Mouse (Mus musculus) naive thymus-derived CD4-positive, alpha-beta T cell, adult 2 months (primary cell): ENCODE data around the gene Pdzrn4.
A peak's percentile ranks its signal among the peaks of the same experiment; 100 is the strongest.

ENCODE experiments used
- DNase-seq: peaks from one replicate; pipeline ENCODE4 v3.0.0-alpha.2; 2011; ENCODE audit warnings: low read depth

Pdzrn4 gene

GRCm38 (mm10) chr15:92500276-92500838, 103.7 kb downstream of the Pdzrn4 start:
- no peak for DNase-seq

DNA sequence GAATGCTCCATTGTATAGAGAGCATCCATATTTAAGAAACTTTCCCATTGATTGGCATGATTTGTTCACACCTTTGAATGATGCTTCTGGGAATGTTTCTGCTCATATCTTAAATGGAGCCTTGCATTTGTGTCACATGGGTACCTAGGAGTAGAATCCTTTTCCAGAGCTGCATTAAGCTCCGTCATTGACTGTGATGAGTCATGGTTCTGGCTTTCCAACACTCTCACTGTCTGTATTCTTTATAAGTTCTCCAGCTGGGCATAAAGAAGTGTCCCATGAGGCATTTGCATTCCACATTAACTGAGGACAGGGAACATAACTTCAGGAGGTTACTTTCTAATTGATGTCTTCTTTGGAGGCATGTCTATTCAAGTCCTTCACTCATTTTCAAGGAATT, 106.1 kb downstream of the Pdzrn4 start:
- DNase-seq, result no peak

GRCm38 (mm10) chr15:92509372-92509771, 112.7 kb downstream of the Pdzrn4 start:
- no peak for DNase-seq

- DNase-seq, result no peak
Observed at GRCm38 (mm10) chr15:92515651-92516050, 119.0 kb downstream of the Pdzrn4 start.

DNA sequence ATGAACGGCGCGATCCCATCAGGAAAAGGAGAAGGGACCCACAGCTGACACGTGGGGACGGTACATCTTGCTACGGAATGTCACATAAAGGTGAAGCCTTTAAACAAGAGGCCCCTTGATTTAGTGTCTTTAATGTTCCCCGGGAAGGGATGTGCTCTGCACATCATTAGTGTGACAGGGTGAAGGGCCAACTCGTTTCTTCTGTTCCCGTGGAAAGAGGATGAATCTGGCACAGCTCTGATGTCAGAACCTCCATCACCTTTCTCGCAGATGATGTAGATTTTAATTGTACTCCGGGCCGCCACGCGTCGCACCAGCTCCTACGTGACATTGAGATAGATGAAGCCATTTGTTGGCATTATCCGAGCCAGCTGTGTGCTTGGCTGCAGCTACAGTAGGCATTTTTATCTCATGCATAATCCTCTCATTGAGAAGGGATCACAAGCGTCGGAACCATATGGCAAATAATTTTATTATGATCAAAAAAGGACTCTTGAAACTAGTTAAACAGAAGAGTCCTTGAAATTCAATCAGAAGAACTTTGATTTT, 124.1 kb downstream of the Pdzrn4 start:
- no peak for DNase-seq

DNA sequence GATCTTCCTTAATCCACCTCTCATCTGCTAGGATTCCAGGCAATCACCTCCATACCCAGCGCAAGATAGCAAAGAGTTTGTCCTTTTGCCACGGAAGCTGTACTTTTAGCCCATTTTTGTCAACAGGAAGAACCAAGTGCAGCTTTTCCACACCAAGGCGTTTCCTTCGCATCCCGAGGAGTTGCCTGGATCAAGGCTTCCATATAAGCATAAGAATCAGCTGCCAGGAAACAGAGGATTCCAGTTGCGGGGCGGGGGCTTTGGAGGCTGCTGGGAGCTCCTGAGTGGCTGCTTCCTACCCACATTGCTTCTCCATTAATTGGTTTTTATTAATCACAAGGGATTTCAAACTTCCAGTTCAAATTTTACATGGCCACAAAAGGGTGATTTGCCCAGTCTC, 125.0 kb downstream of the Pdzrn4 start:
- DNase-seq, result no peak

DNA sequence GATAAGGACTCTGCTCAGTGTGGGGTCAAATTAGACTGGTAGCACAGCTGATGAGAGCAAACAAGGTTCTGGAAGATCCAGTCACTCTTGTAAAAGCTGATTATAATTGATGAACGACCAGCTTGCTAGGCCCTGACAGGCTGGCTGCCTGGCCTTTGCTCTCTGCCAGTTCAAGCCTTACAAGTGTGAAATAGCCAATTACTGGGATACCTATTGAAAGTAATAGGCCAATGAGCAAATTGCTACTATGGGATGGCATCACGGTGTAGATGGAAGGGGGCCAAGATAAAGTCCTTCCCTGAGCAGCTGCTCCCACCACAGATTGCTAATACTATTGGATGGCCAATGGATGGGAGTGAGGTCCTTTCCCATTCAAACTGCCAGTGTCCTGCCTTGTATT, 128.2 kb downstream of the Pdzrn4 start:
- DNase-seq, result no peak

DNA sequence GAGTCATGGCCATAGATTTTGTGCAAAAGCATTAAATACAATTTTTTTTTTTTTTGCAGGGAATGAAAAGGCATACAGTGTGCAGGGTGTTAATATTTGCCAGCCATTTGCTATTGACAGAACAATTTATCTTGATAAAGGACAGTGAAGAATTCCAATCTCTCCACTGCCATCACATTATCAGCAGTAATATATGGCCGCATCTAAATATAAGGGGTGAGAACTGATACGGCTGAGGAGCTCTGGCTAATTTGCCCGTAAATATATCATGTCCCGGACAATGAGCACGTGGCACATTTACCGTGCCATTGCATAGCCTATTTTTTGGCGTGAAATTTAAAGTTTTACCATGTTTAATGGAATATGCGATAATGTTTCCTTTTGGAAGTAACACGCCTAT, 128.7 kb downstream of the Pdzrn4 start:
- DNase-seq, result no peak

- peak; percentile 1 for DNase-seq
Observed at GRCm38 (mm10) chr15:92526731-92527130, 130.1 kb downstream of the Pdzrn4 start.

- DNase-seq, result no peak
Observed at GRCm38 (mm10) chr15:92543252-92543651, 146.6 kb downstream of the Pdzrn4 start.

DNA sequence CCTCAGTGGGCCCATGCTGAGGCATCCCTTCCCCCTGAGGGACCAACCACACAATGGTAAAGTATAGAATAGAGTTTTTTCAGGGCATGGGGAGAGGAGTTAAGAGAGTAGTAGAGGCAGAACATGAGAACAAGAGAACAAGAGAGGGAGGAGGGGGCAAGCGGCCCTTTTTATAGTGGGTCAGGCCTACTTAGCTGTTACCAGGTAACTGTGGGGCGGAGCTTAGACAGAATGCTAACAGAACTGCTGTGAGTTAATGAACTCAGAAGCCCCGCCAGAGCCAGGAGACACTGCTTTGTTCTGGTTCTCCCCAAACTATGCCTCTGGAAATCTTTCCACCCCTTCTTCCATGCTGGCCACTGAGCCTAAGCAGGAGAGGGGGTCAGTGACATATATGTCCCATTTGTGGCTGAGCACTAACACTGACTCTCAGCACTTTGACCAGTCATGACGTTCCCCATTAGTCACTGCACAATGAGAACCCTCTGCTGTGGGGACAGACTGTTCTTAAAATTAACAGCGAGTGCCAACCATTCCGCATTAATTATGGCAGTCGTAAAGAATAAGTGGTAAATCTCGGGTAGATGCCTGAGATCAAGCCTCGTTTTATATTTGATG, 150.7 kb downstream of the Pdzrn4 start:
- DNase-seq, result no peak

DNA sequence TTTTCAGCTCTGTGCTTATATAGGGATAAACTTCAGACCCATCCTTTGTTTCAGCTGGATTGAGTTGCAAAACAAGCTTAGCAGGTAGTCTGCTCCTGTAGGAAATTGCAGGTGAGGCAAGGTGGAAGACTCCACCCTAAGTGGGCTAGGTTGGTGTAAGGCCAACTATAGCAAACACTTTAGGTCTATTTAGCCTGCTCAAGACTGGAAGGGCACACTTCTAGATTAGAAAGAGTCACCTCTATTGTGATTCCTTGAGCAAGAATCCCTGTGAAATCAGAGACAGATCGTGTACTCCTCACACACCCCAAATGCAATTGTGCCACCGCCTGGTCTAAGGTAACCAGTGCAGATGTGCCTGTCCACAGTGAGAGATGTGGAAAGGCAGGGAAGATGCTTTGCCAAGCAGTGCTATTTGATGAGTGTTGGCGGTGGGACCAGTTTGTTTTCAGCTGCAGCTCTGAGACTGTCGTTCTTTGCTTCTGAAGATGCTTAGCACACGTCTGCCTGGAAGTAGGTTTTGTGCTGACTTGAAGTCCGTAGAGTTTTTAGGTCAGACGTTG, 158.4 kb downstream of the Pdzrn4 start:
- DNase-seq, result no peak

GRCm38 (mm10) chr15:92555716-92556115, 159.0 kb downstream of the Pdzrn4 start:
- no peak for DNase-seq

DNA sequence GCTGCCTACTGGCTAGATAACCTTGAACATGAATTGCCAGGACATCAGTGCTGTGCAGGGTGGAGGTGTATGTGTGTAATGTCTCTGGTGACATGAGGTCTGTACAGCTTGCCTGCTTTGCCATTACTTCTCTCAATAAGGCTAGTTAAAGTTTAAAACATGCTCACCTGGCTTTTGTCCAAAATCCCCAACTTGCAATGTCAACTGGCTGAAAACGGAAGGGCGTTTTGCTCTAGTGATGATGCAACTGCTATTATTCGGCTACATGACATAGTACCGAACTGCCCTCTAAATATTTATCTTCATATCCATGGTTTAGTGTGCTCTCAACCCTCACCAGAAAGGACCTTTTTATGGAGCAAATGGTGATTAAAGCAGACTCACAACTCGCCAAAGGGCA, 161.9 kb downstream of the Pdzrn4 start:
- DNase-seq, result no peak

DNA sequence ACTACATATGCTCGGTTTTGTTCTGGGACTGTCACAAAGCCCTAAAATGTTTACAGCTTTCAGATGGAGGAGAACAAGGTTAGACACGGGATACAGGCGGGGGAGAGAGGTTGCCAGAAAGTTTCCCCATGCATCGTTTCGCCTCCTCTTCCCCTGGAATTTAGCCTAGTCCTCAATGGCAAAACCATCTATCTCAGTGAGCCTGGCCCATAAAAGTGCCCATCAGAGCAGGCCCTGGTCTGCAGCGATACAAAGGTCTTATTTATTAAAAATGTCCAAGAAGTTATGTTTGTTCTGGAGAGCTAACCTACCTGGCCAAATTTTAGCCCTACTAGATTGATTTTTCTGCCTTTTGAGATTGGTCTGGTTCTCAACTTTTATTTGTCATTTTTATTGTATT, 165.5 kb downstream of the Pdzrn4 start:
- no peak for DNase-seq

DNA sequence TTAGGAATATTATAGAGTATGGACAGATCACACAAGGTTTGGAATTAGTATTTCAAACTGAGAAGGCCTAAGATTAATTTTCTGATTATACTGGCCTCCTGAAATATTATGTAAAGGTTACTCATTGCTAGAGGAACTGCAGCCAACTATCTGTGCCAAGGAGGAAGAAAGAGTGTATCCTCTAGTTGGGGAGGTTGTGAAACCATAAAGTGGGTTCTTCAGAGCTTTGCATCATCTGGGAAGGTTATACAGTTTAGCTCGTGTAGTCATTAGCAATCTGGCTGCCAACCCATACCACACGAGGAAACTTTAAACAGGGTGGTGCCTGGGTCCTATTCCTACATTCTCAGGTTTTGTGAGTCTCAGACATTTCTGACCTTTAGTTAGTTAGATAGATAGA, 166.9 kb downstream of the Pdzrn4 start:
- no peak for DNase-seq

DNA sequence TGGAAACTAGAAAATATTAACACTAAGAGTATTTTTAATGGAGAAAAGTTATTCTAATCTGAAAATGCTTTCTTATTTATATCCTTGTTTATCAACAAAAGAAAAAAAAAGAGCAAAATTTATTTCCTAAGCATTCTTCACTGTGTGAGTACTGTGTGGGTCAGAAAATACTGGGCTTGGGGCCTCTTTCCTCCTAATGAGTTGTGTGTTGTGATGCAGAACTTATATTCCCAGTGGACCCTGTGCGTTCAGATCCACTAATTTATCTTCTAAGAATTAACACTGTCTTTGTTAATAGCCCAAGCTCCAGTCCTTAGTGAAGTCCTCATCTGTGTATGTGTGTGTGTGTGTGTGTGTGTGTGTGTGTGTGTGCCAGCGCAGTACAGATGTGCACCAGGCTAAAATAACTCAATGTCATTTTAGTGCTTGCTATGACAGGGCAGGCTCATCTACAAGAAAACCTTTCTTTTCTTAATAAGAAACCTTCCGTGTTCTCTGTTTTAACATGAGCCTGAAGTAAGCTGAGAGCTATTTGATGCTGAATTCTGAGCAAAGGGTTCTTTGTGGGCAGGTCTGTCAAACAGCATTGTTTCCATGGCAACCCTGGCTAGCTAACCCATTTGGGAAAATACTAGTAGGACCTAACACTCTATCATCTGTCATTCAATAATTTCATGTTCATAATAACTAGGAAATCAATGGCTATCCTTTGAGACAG, 174.0 kb downstream of the Pdzrn4 start:
- DNase-seq, result no peak

- DNase-seq, result no peak
Observed at GRCm38 (mm10) chr15:92571244-92571539, 174.5 kb downstream of the Pdzrn4 start.

DNA sequence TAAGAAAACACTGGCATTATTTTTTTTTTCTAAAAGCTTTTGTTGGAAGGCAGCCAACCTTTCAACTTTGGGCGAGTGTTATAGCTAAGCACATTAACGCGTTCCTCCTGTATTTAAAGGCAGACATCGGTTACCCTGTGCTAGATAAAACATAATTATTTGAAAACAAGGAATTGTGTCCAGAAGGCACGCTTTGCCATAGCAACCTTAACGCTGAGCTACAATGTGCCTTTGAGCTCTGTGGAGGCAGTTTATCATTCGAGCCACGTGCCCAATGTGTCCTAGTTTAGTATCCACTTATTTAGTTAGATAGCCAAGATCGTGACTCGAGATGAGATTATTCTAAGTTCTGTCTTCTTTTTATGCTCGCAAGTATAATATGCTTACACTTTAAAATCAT, 180.8 kb downstream of the Pdzrn4 start:
- no peak for DNase-seq

GRCm38 (mm10) chr15:92580217-92580616, 183.5 kb downstream of the Pdzrn4 start:
- no peak for DNase-seq

- no peak for DNase-seq
Observed at GRCm38 (mm10) chr15:92580742-92581383, 184.2 kb downstream of the Pdzrn4 start.

DNA sequence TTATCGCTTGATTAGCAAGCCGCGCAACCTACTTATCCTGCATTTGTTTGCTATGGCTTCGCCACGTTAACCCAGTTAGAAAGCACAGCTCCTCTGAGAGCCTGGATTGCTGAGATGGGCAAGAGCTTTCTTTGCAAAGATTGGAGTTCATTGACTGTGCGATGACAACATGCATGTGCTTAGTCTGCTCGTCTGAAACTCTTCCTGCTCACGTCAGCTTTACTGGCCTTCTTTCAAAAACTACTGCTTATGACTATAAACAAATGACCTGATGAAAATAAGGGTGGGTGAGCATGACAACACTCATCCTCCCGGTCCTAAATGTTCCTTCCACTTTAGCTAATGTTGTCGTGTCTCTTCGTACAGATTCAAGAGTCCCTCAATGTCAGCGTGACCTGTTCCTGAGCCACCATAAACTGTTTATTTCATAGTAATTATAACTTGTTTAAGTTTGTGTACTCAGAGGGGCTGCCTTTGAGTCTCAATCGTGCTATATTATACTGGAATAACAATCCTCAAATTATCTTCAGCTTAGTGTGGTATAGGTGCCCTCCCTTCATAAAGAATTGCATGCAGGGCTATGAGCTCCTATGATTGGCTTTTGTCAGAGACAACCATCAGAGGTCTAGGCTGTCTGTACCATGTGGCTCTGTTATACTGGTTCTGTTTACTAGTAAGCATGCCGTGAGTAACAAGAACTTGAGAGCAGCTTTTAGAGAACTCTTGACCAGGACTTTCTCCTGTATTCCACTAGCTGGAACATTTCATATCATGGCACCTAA, 187.9 kb downstream of the Pdzrn4 start:
- DNase-seq, result no peak
